Mouse (Mus musculus) embryonic facial prominence, embryonic 14.5 days (tissue): Measurements from ENCODE around the gene D17H6S53E. TPM values are rescaled to one million over a fixed set of nuclear protein-coding genes. Genes with fewer than 3 reads are reported as not detected.
A peak's percentile ranks its signal among the peaks of the same experiment; 100 is the strongest.

Experiments used
- ATAC-seq: fragments of 200-750 bp; cut with Nextera tagmentation; 2 replicates; pipeline ENCODE4 v1.8.0; 2017; ENCODE audit warnings: low read depth, moderate number of reproducible peaks, moderate TSS enrichment
- DNase-seq: peaks from one replicate; pipeline ENCODE4 v3.0.0-alpha.2; 2015; ENCODE audit warnings: low spot score
- H3K27ac ChIP-seq: fragments of 300-500 bp; sonication (generic); replicated peaks from 2 replicates; pipeline ENCODE4 v1.5.1; 2014; ENCODE audit warnings: low read depth, mild to moderate bottlenecking, low read length, moderate library complexity
- H3K27me3 ChIP-seq: fragments of 300-500 bp; sonication (generic); replicated peaks from 2 replicates; pipeline ENCODE4 v1.6.1; 2014; ENCODE audit warnings: low read length; ENCODE audit not compliant: control insufficient read depth, insufficient read depth
- H3K36me3 ChIP-seq: fragments of 300-500 bp; sonication (generic); 2 replicates; pipeline ENCODE4 v1.6.1; 2014; ENCODE audit warnings: low read length, mixed read lengths; ENCODE audit not compliant: control insufficient read depth, insufficient read depth
- H3K4me1 ChIP-seq: fragments of 300-500 bp; sonication (generic); 2 replicates; pipeline ENCODE4 v1.6.1; 2014; ENCODE audit warnings: antibody characterized with exemption, low read length; ENCODE audit not compliant: control insufficient read depth, insufficient read depth
- H3K4me2 ChIP-seq: fragments of 300-500 bp; sonication (generic); 2 replicates; pipeline ENCODE4 v1.6.1; 2014; ENCODE audit warnings: low read depth, mild to moderate bottlenecking, low read length, moderate library complexity, mixed read lengths
- H3K4me3 ChIP-seq: fragments of 300-500 bp; sonication (generic); 2 replicates; pipeline ENCODE4 v1.5.1; 2014; ENCODE audit warnings: low read depth, mild to moderate bottlenecking, low read length
- H3K9ac ChIP-seq: fragments of 300-500 bp; sonication (generic); 2 replicates; pipeline ENCODE4 v1.6.1; 2014; ENCODE audit warnings: low read depth, mild to moderate bottlenecking, low read length, moderate library complexity, mixed read lengths
- H3K9me3 ChIP-seq: fragments of 300-500 bp; sonication (generic); 2 replicates; pipeline ENCODE4 v1.6.1; 2016; ENCODE audit warnings: low read length; ENCODE audit not compliant: control insufficient read depth
- WGBS: fragments of 180-500 bp; shearing (Covaris S2); extraction: QIAGEN DNeasy Blood & Tissue Kit; methylation state at CpG from one replicate; pipeline ENCODE4 v1.1.7; 2014; 5-methylcytosine and 5-hydroxymethylcytosine counted together
- polyA plus RNA-seq: library from polyadenylated mRNA; unstranded; fragments of >200 nt; fragmentation: Nextera tagmentation; extraction: Ambion mirVana; gene quantifications from 2 replicates; pipeline ENCODE4 v1.2.1, GENCODE M21; 2014

Gene D17H6S53E
- polyA plus RNA-seq, 1 experiment from 2014 or later, result 5.6 TPM

- H3K4me3 ChIP-seq, result no peak overlapping the region
- no peaks in the 10 kb centered on the region for H3K9me3 ChIP-seq
- DNase-seq, result no peak
- 0 out of 2 replicates have a peak, but pooled peaks cover 22% of the 10 kb centered on the region for H3K36me3 ChIP-seq
- H3K27ac ChIP-seq, result no peak overlapping the region
- no peak for ATAC-seq
- H3K9ac ChIP-seq, result no peak overlapping the region
- peaks cover 10% of the 10 kb centered on the region for H3K4me1 ChIP-seq
- H3K4me2 ChIP-seq, result no peak overlapping the region
- no peaks in the 10 kb centered on the region for H3K27me3 ChIP-seq
- 72% methylated on average over 3 of the region's 3 CpGs for WGBS
Observed at GRCm38 (mm10) chr17:35132174-35132560, 6.0 kb downstream of the D17H6S53E start.

GRCm38 (mm10) chr17:35133517-35133916 is 7.3 kb downstream of the D17H6S53E start:
- Histone ChIP-seq H3K9me3 (no peaks in the 10 kb centered on the region), H3K4me1 (peaks cover 13% of the 10 kb centered on the region), H3K27me3 (no peaks in the 10 kb centered on the region), H3K4me2 (no peak overlapping the region), H3K36me3 (peaks cover 25% of the 10 kb centered on the region), H3K4me3 (no peak overlapping the region), H3K27ac (no peak overlapping the region), H3K9ac (no peak overlapping the region)
- DNase-seq, result no peak
- ATAC-seq, result no peak
- 95% methylated on average over 7 of the region's 7 CpGs for WGBS

GRCm38 (mm10) chr17:35134801-35135590 is 8.8 kb downstream of the D17H6S53E start, which contains the start of gene Bag6:
Bag6 (plus strand) TSS chr17:35135178.
- ATAC-seq, result peak; percentile 94
- under 1% methylated on average over 64 of the region's 66 CpGs for WGBS
- Histone ChIP-seq H3K36me3 (peaks cover 25% of the 10 kb centered on the region), H3K27ac (peak within 1 kb of the TSS; percentile 95), H3K4me2 (peak within 1 kb of the TSS; percentile 92), H3K9ac (peak within 1 kb of the TSS; percentile 86), H3K4me3 (peak within 1 kb of the TSS; percentile 55), H3K27me3 (no peaks in the 10 kb centered on the region), H3K4me1 (peaks cover 13% of the 10 kb centered on the region), H3K9me3 (no peaks in the 10 kb centered on the region)
- peak; percentile 97 for DNase-seq

- peak overlapping the region; percentile 55 for H3K4me3 ChIP-seq
- peaks cover 13% of the 10 kb centered on the region for H3K4me1 ChIP-seq
- H3K9me3 ChIP-seq, result no peaks in the 10 kb centered on the region
- H3K27ac ChIP-seq, result peak overlapping the region; percentile 95
- ATAC-seq (peak; percentile 62), DNase-seq (no peak)
- H3K36me3 ChIP-seq, result peaks cover 31% of the 10 kb centered on the region
- WGBS, result 1% methylated on average over 41 of the region's 43 CpGs
- peak overlapping the region; percentile 92 for H3K4me2 ChIP-seq
- H3K9ac ChIP-seq, result peak overlapping the region; percentile 86
- no peaks in the 10 kb centered on the region for H3K27me3 ChIP-seq
Observed at GRCm38 (mm10) chr17:35135591-35136320, 9.6 kb downstream of the D17H6S53E start.

GRCm38 (mm10) chr17:35139269-35139668 is 13.1 kb downstream of the D17H6S53E start:
- Histone ChIP-seq H3K9me3 (no peaks in the 10 kb centered on the region), H3K27me3 (no peaks in the 10 kb centered on the region), H3K4me2 (no peak overlapping the region), H3K4me1 (peaks cover 13% of the 10 kb centered on the region), H3K4me3 (no peak overlapping the region), H3K27ac (no peak overlapping the region), H3K36me3 (peaks cover 66% of the 10 kb centered on the region), H3K9ac (no peak overlapping the region)
- DNase-seq (no peak), ATAC-seq (no peak)
- 91% methylated on average over 3 of the region's 3 CpGs for WGBS

GRCm38 (mm10) chr17:35140490-35140996 is 14.4 kb downstream of the D17H6S53E start:
- no peak for DNase-seq
- 83% methylated on average over 13 of the region's 16 CpGs for WGBS
- no peaks in the 10 kb centered on the region for H3K9me3 ChIP-seq

GRCm38 (mm10) chr17:35141971-35142370 is 15.8 kb downstream of the D17H6S53E start:
- H3K9ac ChIP-seq, result no peak overlapping the region
- H3K27me3 ChIP-seq, result no peaks in the 10 kb centered on the region
- H3K27ac ChIP-seq, result no peak overlapping the region
- no peaks in the 10 kb centered on the region for H3K9me3 ChIP-seq
- H3K4me1 ChIP-seq, result peaks cover 5% of the 10 kb centered on the region
- no peak overlapping the region for H3K4me3 ChIP-seq
- DNase-seq (no peak), ATAC-seq (no peak)
- no peak overlapping the region for H3K4me2 ChIP-seq
- 95% methylated on average over 6 of the region's 6 CpGs for WGBS
- H3K36me3 ChIP-seq, result peaks cover 93% of the 10 kb centered on the region

More at GRCm38 (mm10) chr17:35140490-35140996, 14.4 kb downstream of the D17H6S53E start:
- peaks cover 13% of the 10 kb centered on the region for H3K4me1 ChIP-seq
- H3K27me3 ChIP-seq, result no peaks in the 10 kb centered on the region
- ATAC-seq, result no peak
- H3K27ac ChIP-seq, result no peak overlapping the region
- no peak overlapping the region for H3K4me3 ChIP-seq
- peaks cover 78% of the 10 kb centered on the region for H3K36me3 ChIP-seq
- H3K4me2 ChIP-seq, result no peak overlapping the region
- H3K9ac ChIP-seq, result no peak overlapping the region

GRCm38 (mm10) chr17:35146139-35146538 is 20.0 kb downstream of the D17H6S53E start:
- Histone ChIP-seq H3K36me3 (peaks cover 98% of the 10 kb centered on the region), H3K4me1 (no peaks in the 10 kb centered on the region), H3K4me3 (no peak overlapping the region), H3K4me2 (no peak overlapping the region), H3K27me3 (no peaks in the 10 kb centered on the region), H3K9ac (no peak overlapping the region), H3K9me3 (no peaks in the 10 kb centered on the region), H3K27ac (no peak overlapping the region)
- WGBS, result 75% methylated on average over 5 of the region's 5 CpGs
- ATAC-seq, result no peak
- no peak for DNase-seq
